Mouse (Mus musculus) testis, adult 2 months (tissue): ENCODE data around the gene Cd200.

Experiments
- CTCF ChIP-seq: fragments of 200-500 bp; IDR thresholded peaks from 2 replicates; pipeline ENCODE4 v1.5.1; 2012; ENCODE audit warnings: low read depth, mild to moderate bottlenecking, inconsistent platforms, low read length, moderate library complexity; ENCODE audit not compliant: control insufficient read depth, insufficient read depth, insufficient replicate concordance
- POLR2A ChIP-seq: fragments of 200-500 bp; IDR thresholded peaks from 2 replicates; pipeline ENCODE4 v1.6.1; 2012; ENCODE audit warnings: low read depth, mild to moderate bottlenecking, inconsistent platforms, low read length, moderate library complexity; ENCODE audit not compliant: control insufficient read depth

- no peak for TF ChIP-seq POLR2A
- no peak for TF ChIP-seq CTCF
These were observed 34.8 kb downstream of the Cd200 start for GRCm38 (mm10) chr16:45374074-45374473.
